ENCODE assay signal across 22 mouse cellular contexts in genomic region chr10:93006405-93006804, GRCm38 (mm10).
"Had no signal": no experiment of that assay in that cellular context is flagged by ENCODE, and none has a peak within 500 bp of the region (broad histone marks: within the 10 kb centered on the region; RNA-seq: fewer than 3 reads in every experiment).

No protein-coding gene starts in this region.

- H3K4me1 ChIP-seq: limb, embryonic 10.5 days; limb, embryonic 13.5 days; liver, embryonic 12.5 days; liver, embryonic 15.5 days; lung, embryonic 15.5 days; megakaryocyte, embryonic 14.5 days; midbrain, embryonic 10.5 days; neural tube, embryonic 12.5 days; stomach, embryonic 15.5 days had no signal

- H3K4me3 ChIP-seq: limb, embryonic 10.5 days; limb, embryonic 13.5 days; liver, embryonic 12.5 days; liver, embryonic 15.5 days; lung, embryonic 15.5 days; megakaryocyte, embryonic 14.5 days; midbrain, embryonic 10.5 days; neural tube, embryonic 12.5 days; neural tube, embryonic 15.5 days; stomach, embryonic 15.5 days had no signal

- H3K9me3 ChIP-seq: limb, embryonic 10.5 days; limb, embryonic 13.5 days; liver, embryonic 12.5 days; liver, embryonic 15.5 days; lung, embryonic 15.5 days; megakaryocyte, embryonic 14.5 days; midbrain, embryonic 10.5 days; neural tube, embryonic 12.5 days; neural tube, embryonic 15.5 days; stomach, embryonic 15.5 days had no signal

- H3K4me2 ChIP-seq: limb, embryonic 13.5 days; liver, embryonic 12.5 days; liver, embryonic 15.5 days; lung, embryonic 15.5 days; neural tube, embryonic 12.5 days; neural tube, embryonic 15.5 days; stomach, embryonic 15.5 days had no signal

- H3K9ac ChIP-seq: limb, embryonic 13.5 days; liver, embryonic 12.5 days; liver, embryonic 15.5 days; lung, embryonic 15.5 days; neural tube, embryonic 12.5 days; neural tube, embryonic 15.5 days; stomach, embryonic 15.5 days had no signal

- H3K27ac ChIP-seq: limb, embryonic 10.5 days; limb, embryonic 13.5 days; liver, embryonic 12.5 days; liver, embryonic 15.5 days; lung, embryonic 15.5 days; midbrain, embryonic 10.5 days; neural tube, embryonic 12.5 days; neural tube, embryonic 15.5 days; stomach, embryonic 15.5 days had no signal

- ATAC-seq: liver, embryonic 12.5 days had no signal

- DNase-seq: kidney, adult 9 months; kidney, postnatal 14 days; kidney, postnatal 4 days; liver; lung, adult 18-20 months; lung, postnatal 10 days; lung, postnatal 36 days; midbrain, embryonic 14.5 days; retina, postnatal 1 day; right cerebral cortex, postnatal 25 days; spleen, adult 18-20 months; thymus, postnatal 25 days had no signal

- H3K27me3 ChIP-seq: limb, embryonic 13.5 days; liver, embryonic 12.5 days; liver, embryonic 15.5 days; lung, embryonic 15.5 days; megakaryocyte, embryonic 14.5 days; neural tube, embryonic 12.5 days; neural tube, embryonic 15.5 days; stomach, embryonic 15.5 days had no signal

- H3K36me3 ChIP-seq: limb, embryonic 10.5 days; limb, embryonic 13.5 days; liver, embryonic 12.5 days; liver, embryonic 15.5 days; lung, embryonic 15.5 days; midbrain, embryonic 10.5 days; neural tube, embryonic 12.5 days; neural tube, embryonic 15.5 days; stomach, embryonic 15.5 days had no signal
